8 mouse cellular contexts compared by ENCODE assay signal in the genomic region with DNA sequence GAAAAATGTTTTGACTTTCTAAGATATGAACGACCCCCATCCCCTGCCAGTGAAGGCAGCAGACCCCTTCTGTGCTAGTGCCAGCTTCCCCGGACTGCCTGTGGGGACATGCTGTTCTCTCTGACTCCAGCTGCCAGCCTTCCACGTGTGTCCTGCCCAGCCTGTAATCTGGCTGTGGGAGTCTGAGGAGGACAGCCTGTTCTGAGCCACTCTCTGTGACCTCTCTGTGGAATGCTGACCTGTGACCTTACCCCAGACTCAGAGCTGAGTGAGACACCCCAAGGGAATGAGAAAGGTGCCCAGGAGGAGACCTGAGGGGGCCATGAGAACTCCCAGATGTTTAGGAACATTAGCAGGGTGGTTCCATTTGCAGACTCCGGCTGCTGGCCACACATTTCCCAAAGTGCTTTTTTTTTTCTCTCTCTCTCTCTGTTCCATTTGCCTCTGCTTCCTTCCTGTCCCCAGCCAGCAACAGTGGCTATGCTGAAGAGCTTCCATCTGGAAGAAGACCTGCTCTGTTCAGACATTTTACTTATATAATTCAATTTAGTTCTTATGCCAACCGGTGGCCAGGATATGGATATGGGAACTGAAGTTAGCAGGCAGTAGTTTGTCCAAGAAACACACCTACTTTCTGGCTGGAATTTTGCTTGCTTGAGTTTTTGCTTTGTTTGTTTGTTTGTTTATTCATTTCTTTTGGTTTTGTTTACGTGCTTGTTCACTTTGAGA. TPM values are rescaled to one million over a fixed set of nuclear protein-coding genes. Genes with fewer than 3 reads are reported as not detected.
DNase-seq lines count a peak whose midpoint lies in the region; ATAC-seq lines count a peak whose summit lies in the region.

No protein-coding gene starts in this region.

- no peaks in the 10 kb centered on the region for H3K27me3 ChIP-seq in forebrain, embryonic 13.5 days
- H3K27me3 ChIP-seq in forebrain, embryonic 11.5 days (ENCODE audit: control insufficient read depth, insufficient read depth, low read length): no peaks in the 10 kb centered on the region

- no peak for DNase-seq in forebrain, embryonic 11.5 days (ENCODE audit: low spot score)
- peak; percentile 57 to 75 for DNase-seq in adrenal gland, postnatal 36 days
- DNase-seq in heart, postnatal 10 days: peak; percentile 73 to 83
- peak; percentile 48 to 85 for DNase-seq in kidney, postnatal 36 days
- DNase-seq in testis, postnatal 10 days (ENCODE audit: low spot score): peak; percentile 69
- DNase-seq in left cerebral cortex, adult 11 months (ENCODE audit: low spot score): no peak
- DNase-seq in left cerebral cortex, adult 8-10 months (ENCODE audit: low spot score in 2 of 2): no peak

- 64% methylated on average over 6 of the region's 6 CpGs for WGBS in forebrain, embryonic 13.5 days
- WGBS in forebrain, embryonic 11.5 days: 66% methylated on average over 6 of the region's 6 CpGs

- H3K9ac ChIP-seq in forebrain, embryonic 13.5 days: no peak overlapping the region
- no peak overlapping the region for H3K9ac ChIP-seq in forebrain, embryonic 11.5 days (ENCODE audit: low read length)

- no peaks in the 10 kb centered on the region for H3K36me3 ChIP-seq in forebrain, embryonic 13.5 days (ENCODE audit: poor library complexity, severe bottlenecking)
- no peaks in the 10 kb centered on the region for H3K36me3 ChIP-seq in forebrain, embryonic 11.5 days (ENCODE audit: control insufficient read depth, insufficient read depth, low read length)

- H3K4me3 ChIP-seq in forebrain, embryonic 13.5 days: no peak overlapping the region
- no peak overlapping the region for H3K4me3 ChIP-seq in forebrain, embryonic 11.5 days (ENCODE audit: low read depth, low read length)

- peaks cover 62% of the 10 kb centered on the region for H3K4me1 ChIP-seq in forebrain, embryonic 13.5 days
- H3K4me1 ChIP-seq in forebrain, embryonic 11.5 days (replicated peaks; ENCODE audit: control insufficient read depth, insufficient read depth, low read length): peaks cover 21% of the 10 kb centered on the region

- H3K4me2 ChIP-seq in forebrain, embryonic 13.5 days: no peak overlapping the region
- H3K4me2 ChIP-seq in forebrain, embryonic 11.5 days (ENCODE audit: low read depth, low read length, severe bottlenecking): no peak overlapping the region

- no peak for ATAC-seq in forebrain, embryonic 13.5 days
- ATAC-seq in forebrain, embryonic 11.5 days (replicated peaks; ENCODE audit: low FRiP score): no peak

- peak overlapping the region; percentile 10; the same call in 1 of the 2 replicates for H3K27ac ChIP-seq in forebrain, embryonic 13.5 days
- no peak overlapping the region for H3K27ac ChIP-seq in forebrain, embryonic 11.5 days (ENCODE audit: low read depth, low read length)

- intact Hi-C loops in heart, postnatal 10 days (cut with DNase I): no loop called here

- H3K9me3 ChIP-seq in forebrain, embryonic 13.5 days (replicated peaks): no peaks in the 10 kb centered on the region
- H3K9me3 ChIP-seq in forebrain, embryonic 11.5 days (ENCODE audit: control insufficient read depth, low read length): no peaks in the 10 kb centered on the region

RNA-seq across cellular contexts. Expression of gene Cuedc1, which starts 15.8 kb away (rescaled TPM):
- polyA plus RNA-seq in forebrain, embryonic 13.5 days (2015; fragmentation: Nextera tagmentation; extraction: Ambion mirVana): 32.8 and 37.4 TPM in 2 replicates
- 26.2 and 29.0 TPM in 2 replicates for polyA plus RNA-seq in forebrain, embryonic 11.5 days (2014; fragmentation: Nextera tagmentation; extraction: Ambion mirVana)
- total RNA-seq in adrenal gland, postnatal 36 days (2021): 10 to 100 TPM; 46.9 to 53.4 TPM
- total RNA-seq in heart, postnatal 10 days (2021): 10 to 100 TPM; 45.6 to 48.4 TPM
- total RNA-seq in left cerebral cortex, adult 8-10 months (2022): 10 to 100 TPM; 28.0 to 31.8 (median 30.9) TPM

RNA-seq across cellular contexts. Expression of gene Vezf1, which starts 45.6 kb away (rescaled TPM):
- 65.6 and 72.7 TPM in 2 replicates for polyA plus RNA-seq in forebrain, embryonic 13.5 days (2015; fragmentation: Nextera tagmentation; extraction: Ambion mirVana)
- polyA plus RNA-seq in forebrain, embryonic 11.5 days (2014; fragmentation: Nextera tagmentation; extraction: Ambion mirVana): 84.8 and 87.7 TPM in 2 replicates
- 10 to 100 TPM; 49.3 to 50.9 TPM for total RNA-seq in adrenal gland, postnatal 36 days (2021)
- 10 to 100 TPM; 44.9 to 45.7 TPM for total RNA-seq in heart, postnatal 10 days (2021)
- 10 to 100 TPM; 27.9 to 30.8 (median 29.3) TPM for total RNA-seq in left cerebral cortex, adult 8-10 months (2022)

Comparison
In these comparisons a context has a peak if more than half of its experiments do, and no peak if none do; other contexts are left out.
1. DNase-seq: peak in adrenal gland, postnatal 36 days (2 of 2), heart, postnatal 10 days (2 of 2), kidney, postnatal 36 days (2 of 2) and testis, postnatal 10 days (single experiment); none in forebrain, embryonic 11.5 days (single experiment), left cerebral cortex, adult 11 months (single experiment) and left cerebral cortex, adult 8-10 months (0 of 2).